Mouse (Mus musculus): ENCODE data around the gene Ifit1bl1. TPM values are rescaled to one million over a fixed set of nuclear protein-coding genes. Genes with fewer than 3 reads are reported as not detected.

Gene Ifit1bl1
- polyA plus RNA-seq, 1 experiment from 2014 or later = 0.14 TPM

Other genes starting within 250 kb of the Ifit1bl1 start
- 2.4 and 4.1 TPM in 2 replicates for gene Ch25h, start 126.8 kb downstream of the Ifit1bl1 start, polyA plus RNA-seq (2016; fragmentation: Nextera tagmentation; extraction: Ambion mirVana)
- gene Lipa, start 74.5 kb downstream of the Ifit1bl1 start, polyA plus RNA-seq (2016; fragmentation: Nextera tagmentation; extraction: Ambion mirVana) = 30.2 and 30.7 TPM in 2 replicates
- gene Ifit2, start 51.3 kb downstream of the Ifit1bl1 start, polyA plus RNA-seq (2016; fragmentation: Nextera tagmentation; extraction: Ambion mirVana) = 8.9 and 9.8 TPM in 2 replicates
- gene Ifit3, start 18.4 kb downstream of the Ifit1bl1 start, polyA plus RNA-seq (2016; fragmentation: Nextera tagmentation; extraction: Ambion mirVana) = 0.74 and 1.3 TPM in 2 replicates
- 0.33 TPM in 1 of 2 replicates, not detected in the other for gene Ifit3b, start 6.0 kb upstream of the Ifit1bl1 start, polyA plus RNA-seq (2016; fragmentation: Nextera tagmentation; extraction: Ambion mirVana)
- 0.40 TPM in 1 of 2 replicates, not detected in the other for gene Ifit1bl2, start 38.8 kb upstream of the Ifit1bl1 start, polyA plus RNA-seq (2016; fragmentation: Nextera tagmentation; extraction: Ambion mirVana)
- gene Ifit1, start 38.9 kb upstream of the Ifit1bl1 start, polyA plus RNA-seq (2016; fragmentation: Nextera tagmentation; extraction: Ambion mirVana) = 0.50 and 0.53 TPM in 2 replicates
- gene Slc16a12, start 145.3 kb upstream of the Ifit1bl1 start, polyA plus RNA-seq (2016; fragmentation: Nextera tagmentation; extraction: Ambion mirVana) = 0.93 and 1.1 TPM in 2 replicates

Measured in embryonic facial prominence, embryonic 12.5 days (tissue).